Mouse (Mus musculus): ENCODE results near the gene Lypd6. TPM values are rescaled to one million over a fixed set of nuclear protein-coding genes. Genes with fewer than 3 reads are reported as not detected.

The Lypd6 gene
- polyA plus RNA-seq, 1 experiment from 2014 or later, result 10.3 TPM

DNA sequence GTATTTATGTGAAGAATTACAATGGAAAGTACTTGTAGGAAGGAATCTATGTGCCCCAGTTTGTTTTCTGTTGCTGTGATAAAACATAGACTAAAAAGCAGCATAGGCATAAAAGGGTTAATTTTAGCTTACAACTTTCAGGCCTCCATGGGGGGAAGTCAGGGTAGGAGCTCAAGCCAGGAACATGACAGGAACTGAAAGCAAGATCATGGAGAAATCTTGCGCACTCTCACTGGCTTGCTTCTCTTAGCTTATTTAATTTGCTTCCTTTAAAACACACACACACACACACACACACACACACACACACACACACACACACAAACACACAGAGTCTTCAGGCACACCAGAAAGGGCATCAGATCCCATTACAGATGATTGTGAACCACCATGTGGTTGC lies 12.3 kb upstream of the Lypd6 start:
- Histone ChIP-seq H3K4me2 (no peak overlapping the region), H3K9me3 (replicated peaks; ENCODE audit: control insufficient read depth, low read length) (no peaks in the 10 kb centered on the region), H3K27ac (ENCODE audit: low read depth, low read length) (no peak overlapping the region), H3K36me3 (ENCODE audit: control insufficient read depth, insufficient read depth, low read length) (no peaks in the 10 kb centered on the region), H3K27me3 (ENCODE audit: control insufficient read depth, insufficient read depth, low read length) (no peaks in the 10 kb centered on the region), H3K9ac (ENCODE audit: low read depth, low read length) (no peak overlapping the region), H3K4me1 (ENCODE audit: control insufficient read depth, insufficient read depth, low read length) (no peaks in the 10 kb centered on the region), H3K4me3 (ENCODE audit: low read depth, low read length) (no peak overlapping the region)
- no peak for ATAC-seq (replicated peaks; ENCODE audit: insufficient number of reproducible peaks, low FRiP score, low TSS enrichment)
- WGBS (ENCODE audit: insufficient replicate concordance), result 82% methylated on average over 1 of the region's 1 CpGs

DNA sequence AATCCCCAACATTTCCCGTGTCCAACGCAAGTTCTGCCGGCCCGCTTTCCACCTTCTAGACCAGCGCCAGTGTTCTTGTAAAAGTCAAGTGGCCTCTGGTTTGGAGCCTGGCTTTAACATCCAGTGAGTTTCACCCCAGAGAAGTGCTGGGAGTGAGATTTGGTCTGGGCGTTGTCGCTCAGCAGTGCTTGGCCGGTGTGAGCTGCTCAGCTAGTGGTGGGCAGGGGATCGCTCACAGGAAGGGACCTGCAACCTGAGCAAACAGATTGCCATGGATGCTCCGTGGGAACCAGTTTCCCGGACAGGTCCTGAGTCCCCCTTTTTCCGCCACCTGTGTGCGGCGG lies 355 bp upstream of the Lypd6 start:
- Histone ChIP-seq H3K36me3 (ENCODE audit: control insufficient read depth, insufficient read depth, low read length) (no peaks in the 10 kb centered on the region), H3K27ac (ENCODE audit: low read depth, low read length) (peak overlapping the region; percentile 57; the same call in 1 of the 2 replicates), H3K4me2 (peak overlapping the region; percentile 69), H3K9ac (ENCODE audit: low read depth, low read length) (peak overlapping the region; percentile 65; the same call in 1 of the 2 replicates), H3K27me3 (ENCODE audit: control insufficient read depth, insufficient read depth, low read length) (no peaks in the 10 kb centered on the region), H3K9me3 (replicated peaks; ENCODE audit: control insufficient read depth, low read length) (no peaks in the 10 kb centered on the region), H3K4me1 (ENCODE audit: control insufficient read depth, insufficient read depth, low read length) (peaks cover 9% of the 10 kb centered on the region; the same call in 1 of the 2 replicates), H3K4me3 (ENCODE audit: low read depth, low read length) (peak overlapping the region; percentile 80)
- peak; percentile 61 for ATAC-seq (replicated peaks; ENCODE audit: insufficient number of reproducible peaks, low FRiP score, low TSS enrichment)
- WGBS (ENCODE audit: insufficient replicate concordance), result 1% methylated on average over 14 of the region's 14 CpGs

- Histone ChIP-seq H3K9ac (ENCODE audit: low read depth, low read length) (peak overlapping the region; percentile 65), H3K4me3 (ENCODE audit: low read depth, low read length) (peak overlapping the region; percentile 80), H3K27ac (ENCODE audit: low read depth, low read length) (peak overlapping the region; percentile 41; the same call in 1 of the 2 replicates), H3K36me3 (ENCODE audit: control insufficient read depth, insufficient read depth, low read length) (no peaks in the 10 kb centered on the region), H3K4me1 (ENCODE audit: control insufficient read depth, insufficient read depth, low read length) (peaks cover 15% of the 10 kb centered on the region; the same call in 1 of the 2 replicates), H3K4me2 (peak overlapping the region; percentile 69), H3K27me3 (ENCODE audit: control insufficient read depth, insufficient read depth, low read length) (no peaks in the 10 kb centered on the region), H3K9me3 (replicated peaks; ENCODE audit: control insufficient read depth, low read length) (no peaks in the 10 kb centered on the region)
- WGBS (ENCODE audit: insufficient replicate concordance), result under 1% methylated on average over 9 of the region's 9 CpGs
- ATAC-seq (replicated peaks; ENCODE audit: insufficient number of reproducible peaks, low FRiP score, low TSS enrichment), result no peak
Observed at GRCm38 (mm10) chr2:50066968-50067315, 713 bp downstream of the Lypd6 start.

DNA sequence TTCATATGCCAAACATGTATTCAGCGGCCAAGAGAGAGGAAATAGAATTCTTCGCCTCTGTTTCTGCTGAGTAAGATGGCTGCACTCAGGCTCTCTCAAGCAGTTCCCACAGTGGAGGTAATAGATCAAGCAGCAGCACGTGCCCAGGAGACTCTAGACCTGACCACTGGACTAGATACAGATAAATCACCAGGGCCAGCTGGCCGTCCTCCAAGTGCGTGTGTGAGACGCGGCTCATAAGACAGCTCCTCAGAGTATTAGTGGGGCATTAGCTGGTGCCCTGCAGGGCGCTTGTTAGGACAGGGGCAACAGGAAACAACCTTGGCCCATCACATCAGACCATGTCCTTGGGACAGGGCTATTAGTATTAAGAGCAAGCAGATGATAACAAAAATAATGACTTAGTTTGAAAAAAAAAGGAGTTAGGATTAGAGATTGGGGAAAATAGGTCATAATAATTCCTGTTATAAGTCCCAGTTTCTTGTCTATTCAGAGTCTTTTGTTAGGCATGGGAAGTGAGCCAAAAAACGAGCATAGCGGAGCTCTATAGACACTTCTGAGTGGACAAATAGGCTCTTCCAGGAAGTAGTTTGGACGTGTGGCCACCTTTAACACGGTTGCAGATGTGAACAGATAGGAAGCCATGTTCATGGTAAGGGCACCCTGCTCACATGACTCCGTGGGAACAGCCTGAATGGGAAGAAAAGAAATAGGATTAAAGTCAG lies 3.5 kb downstream of the Lypd6 start:
- H3K9me3 ChIP-seq (replicated peaks; ENCODE audit: control insufficient read depth, low read length), result no peaks in the 10 kb centered on the region
- H3K27ac ChIP-seq (ENCODE audit: low read depth, low read length), result no peak overlapping the region
- H3K9ac ChIP-seq (ENCODE audit: low read depth, low read length), result no peak overlapping the region
- no peaks in the 10 kb centered on the region for H3K36me3 ChIP-seq (ENCODE audit: control insufficient read depth, insufficient read depth, low read length)
- no peak overlapping the region for H3K4me3 ChIP-seq (ENCODE audit: low read depth, low read length)
- no peak for ATAC-seq (replicated peaks; ENCODE audit: insufficient number of reproducible peaks, low FRiP score, low TSS enrichment)
- 52% methylated on average over 13 of the region's 13 CpGs for WGBS (ENCODE audit: insufficient replicate concordance)
- peaks cover 15% of the 10 kb centered on the region; the same call in 1 of the 2 replicates for H3K4me1 ChIP-seq (ENCODE audit: control insufficient read depth, insufficient read depth, low read length)
- H3K4me2 ChIP-seq, result no peak overlapping the region
- no peaks in the 10 kb centered on the region for H3K27me3 ChIP-seq (ENCODE audit: control insufficient read depth, insufficient read depth, low read length)

GRCm38 (mm10) chr2:50072158-50072557 lies 5.9 kb downstream of the Lypd6 start:
- Histone ChIP-seq H3K4me1 (ENCODE audit: control insufficient read depth, insufficient read depth, low read length) (peaks cover 12% of the 10 kb centered on the region; the same call in 1 of the 2 replicates), H3K4me3 (ENCODE audit: low read depth, low read length) (no peak overlapping the region), H3K9me3 (replicated peaks; ENCODE audit: control insufficient read depth, low read length) (no peaks in the 10 kb centered on the region), H3K9ac (ENCODE audit: low read depth, low read length) (no peak overlapping the region), H3K36me3 (ENCODE audit: control insufficient read depth, insufficient read depth, low read length) (no peaks in the 10 kb centered on the region), H3K27ac (ENCODE audit: low read depth, low read length) (no peak overlapping the region), H3K4me2 (no peak overlapping the region), H3K27me3 (ENCODE audit: control insufficient read depth, insufficient read depth, low read length) (no peaks in the 10 kb centered on the region)
- ATAC-seq (replicated peaks; ENCODE audit: insufficient number of reproducible peaks, low FRiP score, low TSS enrichment), result no peak
- 72% methylated on average over 4 of the region's 4 CpGs for WGBS (ENCODE audit: insufficient replicate concordance)

GRCm38 (mm10) chr2:50084746-50085145 lies 18.5 kb downstream of the Lypd6 start:
- Histone ChIP-seq H3K4me1 (ENCODE audit: control insufficient read depth, insufficient read depth, low read length) (peaks cover 3% of the 10 kb centered on the region; the same call in 1 of the 2 replicates), H3K4me3 (ENCODE audit: low read depth, low read length) (no peak overlapping the region), H3K27ac (ENCODE audit: low read depth, low read length) (no peak overlapping the region), H3K36me3 (ENCODE audit: control insufficient read depth, insufficient read depth, low read length) (no peaks in the 10 kb centered on the region), H3K9ac (ENCODE audit: low read depth, low read length) (no peak overlapping the region), H3K4me2 (no peak overlapping the region), H3K27me3 (ENCODE audit: control insufficient read depth, insufficient read depth, low read length) (no peaks in the 10 kb centered on the region), H3K9me3 (replicated peaks; ENCODE audit: control insufficient read depth, low read length) (no peaks in the 10 kb centered on the region)
- no peak for ATAC-seq (replicated peaks; ENCODE audit: insufficient number of reproducible peaks, low FRiP score, low TSS enrichment)
- WGBS (ENCODE audit: insufficient replicate concordance), result 35% methylated on average over 3 of the region's 3 CpGs

GRCm38 (mm10) chr2:50087761-50088160 lies 21.5 kb downstream of the Lypd6 start:
- WGBS (ENCODE audit: insufficient replicate concordance), result 84% methylated on average over 3 of the region's 3 CpGs
- Histone ChIP-seq H3K36me3 (ENCODE audit: control insufficient read depth, insufficient read depth, low read length) (no peaks in the 10 kb centered on the region), H3K4me1 (ENCODE audit: control insufficient read depth, insufficient read depth, low read length) (peaks cover 15% of the 10 kb centered on the region), H3K4me2 (no peak overlapping the region), H3K9ac (ENCODE audit: low read depth, low read length) (no peak overlapping the region), H3K9me3 (replicated peaks; ENCODE audit: control insufficient read depth, low read length) (no peaks in the 10 kb centered on the region), H3K4me3 (ENCODE audit: low read depth, low read length) (no peak overlapping the region), H3K27me3 (ENCODE audit: control insufficient read depth, insufficient read depth, low read length) (no peaks in the 10 kb centered on the region), H3K27ac (ENCODE audit: low read depth, low read length) (no peak overlapping the region)
- ATAC-seq (replicated peaks; ENCODE audit: insufficient number of reproducible peaks, low FRiP score, low TSS enrichment), result no peak

DNA sequence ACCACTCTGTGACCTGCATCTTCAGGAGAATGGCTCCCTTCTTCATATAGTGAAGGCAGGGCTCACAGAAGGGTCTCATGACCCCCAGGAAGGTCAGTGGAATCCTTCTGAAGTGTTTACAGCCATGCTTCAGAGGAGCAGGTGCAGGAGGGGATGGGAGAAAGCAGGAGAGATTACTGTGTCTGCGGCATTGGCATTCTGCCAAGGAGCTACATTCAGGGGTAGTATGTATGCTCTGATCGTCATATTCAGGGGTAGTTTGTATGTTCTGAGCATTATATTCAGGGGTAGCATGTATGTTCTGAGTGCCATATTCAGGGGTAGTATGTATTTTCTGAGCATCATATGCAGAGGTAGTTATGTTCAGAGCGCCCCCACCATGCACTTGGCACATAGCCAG lies 30.1 kb downstream of the Lypd6 start:
- H3K4me1 ChIP-seq (ENCODE audit: control insufficient read depth, insufficient read depth, low read length), result peaks cover 25% of the 10 kb centered on the region
- H3K27me3 ChIP-seq (ENCODE audit: control insufficient read depth, insufficient read depth, low read length), result no peaks in the 10 kb centered on the region
- no peak overlapping the region for H3K27ac ChIP-seq (ENCODE audit: low read depth, low read length)
- ATAC-seq (replicated peaks; ENCODE audit: insufficient number of reproducible peaks, low FRiP score, low TSS enrichment), result no peak
- WGBS (ENCODE audit: insufficient replicate concordance), result 70% methylated on average over 3 of the region's 3 CpGs
- H3K9ac ChIP-seq (ENCODE audit: low read depth, low read length), result no peak overlapping the region
- H3K4me2 ChIP-seq, result no peak overlapping the region
- no peak overlapping the region for H3K4me3 ChIP-seq (ENCODE audit: low read depth, low read length)
- H3K9me3 ChIP-seq (replicated peaks; ENCODE audit: control insufficient read depth, low read length), result no peaks in the 10 kb centered on the region
- no peaks in the 10 kb centered on the region for H3K36me3 ChIP-seq (ENCODE audit: control insufficient read depth, insufficient read depth, low read length)

Measured in heart, embryonic 11.5 days (tissue).